Mouse (Mus musculus): ENCODE data around the gene Gatm. TPM values are rescaled to one million over a fixed set of nuclear protein-coding genes. Genes with fewer than 3 reads are reported as not detected.

Gatm gene
- polyA plus RNA-seq (2014; fragmentation: Illumina TruSeq; extraction: RNeasy Lipid Tissue Mini Kit (QIAGEN cat#74804); ENCODE audit: low read depth, low replicate concordance) = 18.7 TPM

DNA sequence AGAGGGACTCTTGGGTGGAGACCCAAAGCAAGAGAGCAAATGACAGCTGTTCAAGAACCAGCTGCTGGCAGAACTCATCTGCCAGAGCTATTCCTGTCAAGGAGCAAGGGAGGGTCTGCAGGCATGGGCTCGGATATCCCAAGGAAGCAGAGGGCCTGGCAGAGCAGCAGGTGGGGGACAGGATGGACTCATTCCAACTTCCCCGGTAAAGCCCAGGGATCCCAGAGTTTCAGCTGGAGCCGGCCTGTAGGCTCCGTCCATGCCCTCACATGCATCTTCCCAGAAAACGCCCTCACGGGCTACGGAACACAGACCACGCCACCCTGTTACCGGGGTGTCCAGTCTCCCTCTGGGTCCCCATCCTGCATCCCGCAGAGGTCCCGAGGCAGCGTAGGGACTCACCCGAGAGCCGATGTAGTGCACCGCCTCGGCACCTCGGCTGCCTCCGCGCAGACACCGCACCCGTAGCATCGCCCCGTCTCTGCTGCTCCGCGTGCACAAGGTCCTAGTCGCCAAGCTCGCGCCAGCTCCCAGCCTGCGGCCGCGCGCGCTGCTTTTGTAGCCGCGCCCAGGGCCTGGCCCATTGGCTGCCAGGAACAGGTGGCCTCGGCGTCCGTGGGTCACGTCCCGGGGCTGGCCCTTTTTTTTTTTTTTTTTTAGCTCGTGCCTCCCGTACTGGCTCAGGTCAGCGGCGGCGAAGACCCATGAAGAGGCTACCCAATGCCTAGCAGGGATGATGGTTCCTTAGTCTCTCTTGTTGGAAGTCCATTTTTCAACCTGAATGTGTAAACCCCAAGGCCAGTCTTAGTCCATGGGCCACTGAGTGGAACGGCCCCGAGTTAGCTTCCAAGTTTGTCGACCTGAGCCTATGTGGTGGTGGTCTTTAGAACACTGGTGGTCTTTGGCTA is at the start of gene Gatm:
Gatm (minus strand) TSS at position 558 of the 908 bp plus-strand sequence.

DNA sequence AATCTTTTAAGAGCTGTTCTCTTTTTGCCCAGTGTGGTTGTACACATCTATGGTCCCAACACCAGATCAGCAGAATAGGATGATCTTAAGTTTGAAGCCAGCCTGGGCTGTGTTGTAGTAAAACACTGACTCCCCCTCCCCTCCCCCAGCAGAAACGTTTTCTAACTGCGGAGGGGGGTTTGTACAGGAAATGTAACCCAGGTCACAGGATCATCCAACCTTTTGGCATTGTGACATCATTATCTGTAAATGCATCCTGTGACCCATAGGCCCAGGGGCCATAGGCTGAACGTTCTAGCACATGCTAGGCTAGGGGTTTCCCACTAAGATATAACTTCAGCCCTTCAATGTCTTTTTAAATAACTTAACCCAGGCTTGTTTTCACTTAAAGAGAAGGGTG is 25.6 kb upstream of the Gatm start, which contains the start of gene AA467197:
AA467197 (plus strand) TSS at position 301 of the 400 bp plus-strand sequence.

Other genes with a start within 250 kb of the Gatm start
- gene Shf, start 242.1 kb downstream of the Gatm start, polyA plus RNA-seq (2014; fragmentation: Illumina TruSeq; extraction: RNeasy Lipid Tissue Mini Kit (QIAGEN cat#74804); ENCODE audit: low read depth, low replicate concordance) = not detected
- 1.2 TPM for gene Slc28a2, start 184.8 kb downstream of the Gatm start, polyA plus RNA-seq (2014; fragmentation: Illumina TruSeq; extraction: RNeasy Lipid Tissue Mini Kit (QIAGEN cat#74804); ENCODE audit: low read depth, low replicate concordance)
- gene Gm14085, start 126.4 kb downstream of the Gatm start, polyA plus RNA-seq (2014; fragmentation: Illumina TruSeq; extraction: RNeasy Lipid Tissue Mini Kit (QIAGEN cat#74804); ENCODE audit: low read depth, low replicate concordance) = not detected
- not detected for gene AA467197, start 25.7 kb upstream of the Gatm start, polyA plus RNA-seq (2014; fragmentation: Illumina TruSeq; extraction: RNeasy Lipid Tissue Mini Kit (QIAGEN cat#74804); ENCODE audit: low read depth, low replicate concordance)
- 17.3 TPM for gene Slc30a4, start 91.4 kb upstream of the Gatm start, polyA plus RNA-seq (2014; fragmentation: Illumina TruSeq; extraction: RNeasy Lipid Tissue Mini Kit (QIAGEN cat#74804); ENCODE audit: low read depth, low replicate concordance)
- gene Bloc1s6, start 127.2 kb upstream of the Gatm start, polyA plus RNA-seq (2014; fragmentation: Illumina TruSeq; extraction: RNeasy Lipid Tissue Mini Kit (QIAGEN cat#74804); ENCODE audit: low read depth, low replicate concordance) = 23.4 TPM
- gene Sqor, start 153.9 kb upstream of the Gatm start, polyA plus RNA-seq (2014; fragmentation: Illumina TruSeq; extraction: RNeasy Lipid Tissue Mini Kit (QIAGEN cat#74804); ENCODE audit: low read depth, low replicate concordance) = 218 TPM